Mouse (Mus musculus): Measurements from ENCODE around the gene Neu1.

DNA sequence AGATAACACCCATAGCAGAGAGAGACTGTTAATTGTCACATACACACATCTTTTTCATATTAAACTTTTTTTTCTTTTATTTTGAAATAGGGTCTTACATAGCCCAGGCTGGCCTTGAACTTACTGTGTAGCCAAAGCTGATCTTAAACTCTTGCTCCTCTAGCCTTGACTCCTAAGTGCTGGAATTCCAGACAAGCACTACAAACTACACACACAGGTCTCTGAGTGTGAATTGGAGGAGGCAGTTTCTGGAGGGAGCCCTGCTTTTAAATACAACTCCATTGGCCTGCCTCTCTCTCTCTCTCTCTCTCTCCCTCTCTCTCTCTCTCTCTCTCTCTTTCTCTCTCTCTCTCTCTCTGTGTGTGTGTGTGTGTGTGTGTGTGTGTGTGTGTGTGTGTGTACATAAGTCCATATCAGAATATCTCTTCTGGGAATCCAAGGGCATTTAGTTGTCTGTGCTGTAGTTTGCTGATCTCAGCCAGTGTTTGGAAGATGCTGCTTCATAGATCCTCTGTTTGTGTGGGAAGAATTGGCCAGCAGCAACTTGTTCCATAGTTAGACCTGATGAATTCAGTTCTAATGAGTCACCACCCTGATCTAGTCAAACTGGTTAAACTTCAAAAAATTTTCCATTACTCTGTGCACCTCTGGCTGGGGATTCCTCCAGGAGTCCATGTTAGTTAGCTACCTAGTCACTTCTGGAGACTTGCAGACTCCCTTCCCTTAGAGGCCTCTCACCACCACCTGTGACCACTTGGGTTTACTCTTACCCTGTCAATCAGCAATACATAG lies 29.8 kb downstream of the Neu1 start:
- no peak for TF ChIP-seq POLR2A (IDR thresholded peaks at IDR 0.05; ENCODE audit: low read depth, low read length)
- TF ChIP-seq SMC3 (IDR thresholded peaks at IDR 0.05; ENCODE audit: low read depth, low read length), result no peak
- no peak for TF ChIP-seq CTCF (conservative IDR thresholded peaks at IDR 0.05 in 1 of 2, IDR thresholded peaks at IDR 0.05 in 1 of 2; ENCODE audit: low read depth in 2 of 2, low read length in 2 of 2)
- no peak for TF ChIP-seq RCOR1 (conservative IDR thresholded peaks at IDR 0.05; ENCODE audit: low read depth, low read length)
- no peak for TF ChIP-seq EP300 (IDR thresholded peaks at IDR 0.05; ENCODE audit: low read length)
- TF ChIP-seq NELFE (IDR thresholded peaks at IDR 0.05; ENCODE audit: low read depth, low read length), result no peak

Data from CH12.LX (cell line).